Mouse (Mus musculus) left cerebral cortex, adult 8-10 months (tissue): ENCODE data around the gene Hfe2. TPM values are rescaled to one million over a fixed set of nuclear protein-coding genes. Genes with fewer than 3 reads are reported as not detected.

Experiments used
- DNase-seq, 2 experiments: peaks; one replicate each; pipeline ENCODE4 v3.0.0; 2022; ENCODE audit warnings: low spot score in 2 of 2
- total RNA-seq, 4 experiments: library from RNA; stranded (reverse); gene quantifications; 2 replicates each; pipeline ENCODE4 v1.2.4; 2022

The Hfe2 gene
- total RNA-seq, 4 experiments from 2014 or later = 1.4 to 2.0 (median 1.7) TPM

- no peak for DNase-seq
These were observed 2.0 kb downstream of the Hfe2 start for GRCm38 (mm10) chr3:96526864-96527542.

GRCm38 (mm10) chr3:96528506-96528905 lies 3.5 kb downstream of the Hfe2 start:
- DNase-seq = no peak

GRCm38 (mm10) chr3:96532050-96532449 lies 7.1 kb downstream of the Hfe2 start:
- DNase-seq = no peak

- no peak for DNase-seq
These were observed 9.3 kb downstream of the Hfe2 start for GRCm38 (mm10) chr3:96534300-96534699.

- DNase-seq = no peak
These were observed 14.3 kb downstream of the Hfe2 start for GRCm38 (mm10) chr3:96539316-96539715.

GRCm38 (mm10) chr3:96540740-96541139 lies 15.8 kb downstream of the Hfe2 start:
- no peak for DNase-seq

GRCm38 (mm10) chr3:96541328-96542078 lies 16.5 kb downstream of the Hfe2 start:
- DNase-seq = no peak

- DNase-seq = no peak
These were observed 17.6 kb downstream of the Hfe2 start for GRCm38 (mm10) chr3:96542554-96542953.

GRCm38 (mm10) chr3:96543345-96543744 lies 18.4 kb downstream of the Hfe2 start:
- peak in 1 of 2 experiments; percentile 75 for DNase-seq

GRCm38 (mm10) chr3:96545565-96545964 lies 20.6 kb downstream of the Hfe2 start:
- DNase-seq = no peak

GRCm38 (mm10) chr3:96546880-96547279 lies 21.9 kb downstream of the Hfe2 start:
- no peak for DNase-seq

GRCm38 (mm10) chr3:96547389-96547960 lies 22.5 kb downstream of the Hfe2 start:
- peak; percentile 47 to 86 for DNase-seq

- DNase-seq = no peak
These were observed 23.9 kb downstream of the Hfe2 start for GRCm38 (mm10) chr3:96548824-96549223.

- DNase-seq = no peak
These were observed 24.4 kb downstream of the Hfe2 start for GRCm38 (mm10) chr3:96549346-96549745.

GRCm38 (mm10) chr3:96551203-96551602 lies 26.2 kb downstream of the Hfe2 start:
- DNase-seq = no peak

- no peak for DNase-seq
These were observed 26.9 kb downstream of the Hfe2 start for GRCm38 (mm10) chr3:96551890-96552289.

GRCm38 (mm10) chr3:96553601-96554000 lies 28.6 kb downstream of the Hfe2 start:
- DNase-seq = no peak

GRCm38 (mm10) chr3:96554251-96554650 lies 29.3 kb downstream of the Hfe2 start:
- DNase-seq = no peak

- peak in 1 of 2 experiments; percentile 45 for DNase-seq
These were observed 30.1 kb downstream of the Hfe2 start for GRCm38 (mm10) chr3:96555041-96555596.

GRCm38 (mm10) chr3:96555999-96556614 lies 31.1 kb downstream of the Hfe2 start:
- DNase-seq = no peak
